Mouse (Mus musculus) liver, adult 2 months (tissue): ENCODE data around the gene Arhgef17.

ENCODE experiments used
- CTCF ChIP-seq: fragments of 200-500 bp; IDR thresholded peaks from 2 replicates; pipeline ENCODE4 v1.5.1; 2011; ENCODE audit warnings: low read depth, low read length, control low read depth
- POLR2A ChIP-seq: fragments of 200-500 bp; IDR thresholded peaks from 2 replicates; pipeline ENCODE4 v1.6.1; 2011; ENCODE audit warnings: low read length, control low read depth; ENCODE audit not compliant: insufficient read depth; ENCODE audit errors: extremely low read depth

DNA sequence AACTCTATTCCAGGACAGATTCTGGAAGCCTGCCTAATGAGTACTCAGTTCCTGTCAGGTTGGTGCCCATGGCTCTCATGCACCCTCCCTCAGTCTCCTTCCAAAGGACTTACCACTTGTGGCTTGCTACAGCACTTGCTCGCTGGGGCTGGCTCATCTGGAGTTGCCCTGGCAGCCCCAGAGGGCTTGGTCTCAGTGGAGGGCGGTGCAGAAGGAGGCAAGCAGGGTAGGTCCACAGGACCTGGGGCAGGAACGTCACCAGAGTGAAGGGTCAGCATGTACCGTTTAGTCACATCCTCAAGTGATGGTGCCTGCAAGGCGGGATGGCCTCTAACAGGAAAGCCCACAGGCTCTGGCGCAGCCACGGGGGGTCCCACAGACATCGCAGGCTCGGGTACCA, 3.5 kb downstream of the Arhgef17 start:
- TF ChIP-seq CTCF = no peak
- no peak for TF ChIP-seq POLR2A
